Mouse (Mus musculus): ENCODE measurements around the gene Ddx6. TPM values are rescaled to one million over a fixed set of nuclear protein-coding genes. Genes with fewer than 3 reads are reported as not detected.
"Not testable (repeated sequence)": the region's sequence is repeated elsewhere in the genome, so short reads cannot be mapped to it uniquely, and the experiment has no call there.

Gene Ddx6
- polyA plus RNA-seq, 1 experiment, result 168 TPM

GRCm38 (mm10) chr9:44575095-44575494, 29.6 kb upstream of the Ddx6 start:
- H3K27ac ChIP-seq (ENCODE audit: insufficient read depth, low read depth, low read length), result no peak overlapping the region
- no peak for TF ChIP-seq POLR2A (IDR thresholded peaks at IDR 0.05; ENCODE audit: insufficient read depth, low read depth, low read length)
- no peak for TF ChIP-seq CTCF (IDR thresholded peaks at IDR 0.05; ENCODE audit: insufficient read depth, low read depth, low read length)
- no peaks in the 10 kb centered on the region for H3K4me1 ChIP-seq (ENCODE audit: control insufficient read depth, insufficient read depth, low read length)
- WGBS, result 94% methylated on average over 2 of the region's 2 CpGs
- H3K4me3 ChIP-seq (ENCODE audit: insufficient read depth, low read depth, low read length), result no peak overlapping the region

GRCm38 (mm10) chr9:44576046-44576445, 28.6 kb upstream of the Ddx6 start:
- H3K4me3 ChIP-seq (ENCODE audit: insufficient read depth, low read depth, low read length); H3K4me1 ChIP-seq (ENCODE audit: control insufficient read depth, insufficient read depth, low read length); H3K27ac ChIP-seq (ENCODE audit: insufficient read depth, low read depth, low read length): not testable (repeated sequence)
- 88% methylated on average over 7 of the region's 7 CpGs for WGBS

- Histone ChIP-seq H3K27ac (ENCODE audit: insufficient read depth, low read depth, low read length) (no peak overlapping the region), H3K4me1 (ENCODE audit: control insufficient read depth, insufficient read depth, low read length) (peaks cover 6% of the 10 kb centered on the region; the same call in 1 of the 2 replicates), H3K4me3 (ENCODE audit: insufficient read depth, low read depth, low read length) (no peak overlapping the region)
- TF ChIP-seq CTCF (IDR thresholded peaks at IDR 0.05; ENCODE audit: insufficient read depth, low read depth, low read length) (no peak), POLR2A (IDR thresholded peaks at IDR 0.05; ENCODE audit: insufficient read depth, low read depth, low read length) (no peak)
- WGBS, result 49% methylated on average over 6 of the region's 6 CpGs
These were observed 25.3 kb upstream of the Ddx6 start for GRCm38 (mm10) chr9:44579392-44579791.

GRCm38 (mm10) chr9:44580085-44580484, 24.6 kb upstream of the Ddx6 start:
- peaks cover 6% of the 10 kb centered on the region; the same call in 1 of the 2 replicates for H3K4me1 ChIP-seq (ENCODE audit: control insufficient read depth, insufficient read depth, low read length)
- H3K27ac ChIP-seq (ENCODE audit: insufficient read depth, low read depth, low read length), result no peak overlapping the region
- 81% methylated on average over 5 of the region's 5 CpGs for whole genome bisulfite sequencing
- TF ChIP-seq CTCF (IDR thresholded peaks at IDR 0.05; ENCODE audit: insufficient read depth, low read depth, low read length) (no peak), POLR2A (IDR thresholded peaks at IDR 0.05; ENCODE audit: insufficient read depth, low read depth, low read length) (no peak)
- H3K4me3 ChIP-seq (ENCODE audit: insufficient read depth, low read depth, low read length), result no peak overlapping the region

- H3K4me1 ChIP-seq (ENCODE audit: control insufficient read depth, insufficient read depth, low read length), result peaks cover 6% of the 10 kb centered on the region; the same call in 1 of the 2 replicates
- no peak overlapping the region for H3K4me3 ChIP-seq (ENCODE audit: insufficient read depth, low read depth, low read length)
- 32% methylated on average over 3 of the region's 3 CpGs for WGBS
- TF ChIP-seq POLR2A (IDR thresholded peaks at IDR 0.05; ENCODE audit: insufficient read depth, low read depth, low read length) (no peak), CTCF (IDR thresholded peaks at IDR 0.05; ENCODE audit: insufficient read depth, low read depth, low read length) (no peak)
- no peak overlapping the region for H3K27ac ChIP-seq (ENCODE audit: insufficient read depth, low read depth, low read length)
These were observed 23.3 kb upstream of the Ddx6 start for GRCm38 (mm10) chr9:44581423-44581822.

GRCm38 (mm10) chr9:44582390-44582789, 22.3 kb upstream of the Ddx6 start:
- Histone ChIP-seq H3K4me3 (ENCODE audit: insufficient read depth, low read depth, low read length) (no peak overlapping the region), H3K4me1 (ENCODE audit: control insufficient read depth, insufficient read depth, low read length) (peaks cover 6% of the 10 kb centered on the region; the same call in 1 of the 2 replicates), H3K27ac (ENCODE audit: insufficient read depth, low read depth, low read length) (no peak overlapping the region)
- WGBS, result 92% methylated on average over 16 of the region's 16 CpGs
- TF ChIP-seq POLR2A (IDR thresholded peaks at IDR 0.05; ENCODE audit: insufficient read depth, low read depth, low read length) (no peak), CTCF (IDR thresholded peaks at IDR 0.05; ENCODE audit: insufficient read depth, low read depth, low read length) (no peak)

- TF ChIP-seq POLR2A (IDR thresholded peaks at IDR 0.05; ENCODE audit: insufficient read depth, low read depth, low read length), result no peak
- TF ChIP-seq CTCF (IDR thresholded peaks at IDR 0.05; ENCODE audit: insufficient read depth, low read depth, low read length), result no peak
- 73% methylated on average over 8 of the region's 8 CpGs for WGBS
- H3K4me3 ChIP-seq (ENCODE audit: insufficient read depth, low read depth, low read length), result no peak overlapping the region
- H3K27ac ChIP-seq (ENCODE audit: insufficient read depth, low read depth, low read length), result no peak overlapping the region
- 0 out of 2 replicates have a peak, but pooled peaks cover 3% of the 10 kb centered on the region for H3K4me1 ChIP-seq (ENCODE audit: control insufficient read depth, insufficient read depth, low read length)
These were observed 17.9 kb upstream of the Ddx6 start for GRCm38 (mm10) chr9:44586640-44587261.

GRCm38 (mm10) chr9:44587262-44588160, 17.2 kb upstream of the Ddx6 start:
- Histone ChIP-seq H3K4me1 (ENCODE audit: control insufficient read depth, insufficient read depth, low read length) (0 out of 2 replicates have a peak, but pooled peaks cover under 1% of the 10 kb centered on the region), H3K4me3 (ENCODE audit: insufficient read depth, low read depth, low read length) (no peak overlapping the region), H3K27ac (ENCODE audit: insufficient read depth, low read depth, low read length) (no peak overlapping the region)
- 88% methylated on average over 9 of the region's 9 CpGs for WGBS
- no peak for TF ChIP-seq POLR2A (IDR thresholded peaks at IDR 0.05; ENCODE audit: insufficient read depth, low read depth, low read length)
- TF ChIP-seq CTCF (IDR thresholded peaks at IDR 0.05; ENCODE audit: insufficient read depth, low read depth, low read length), result no peak

GRCm38 (mm10) chr9:44588605-44589004, 16.1 kb upstream of the Ddx6 start:
- WGBS, result 78% methylated on average over 9 of the region's 9 CpGs
- Histone ChIP-seq H3K4me1 (ENCODE audit: control insufficient read depth, insufficient read depth, low read length) (no peaks in the 10 kb centered on the region), H3K4me3 (ENCODE audit: insufficient read depth, low read depth, low read length) (no peak overlapping the region), H3K27ac (ENCODE audit: insufficient read depth, low read depth, low read length) (no peak overlapping the region)
- TF ChIP-seq POLR2A (IDR thresholded peaks at IDR 0.05; ENCODE audit: insufficient read depth, low read depth, low read length) (no peak), CTCF (IDR thresholded peaks at IDR 0.05; ENCODE audit: insufficient read depth, low read depth, low read length) (no peak)
